Mouse (Mus musculus): ENCODE results near the gene Atg14. TPM values are rescaled to one million over a fixed set of nuclear protein-coding genes. Genes with fewer than 3 reads are reported as not detected.

The Atg14 gene
- polyA plus RNA-seq, 1 experiment from 2014 or later: 12.3 TPM

DNA sequence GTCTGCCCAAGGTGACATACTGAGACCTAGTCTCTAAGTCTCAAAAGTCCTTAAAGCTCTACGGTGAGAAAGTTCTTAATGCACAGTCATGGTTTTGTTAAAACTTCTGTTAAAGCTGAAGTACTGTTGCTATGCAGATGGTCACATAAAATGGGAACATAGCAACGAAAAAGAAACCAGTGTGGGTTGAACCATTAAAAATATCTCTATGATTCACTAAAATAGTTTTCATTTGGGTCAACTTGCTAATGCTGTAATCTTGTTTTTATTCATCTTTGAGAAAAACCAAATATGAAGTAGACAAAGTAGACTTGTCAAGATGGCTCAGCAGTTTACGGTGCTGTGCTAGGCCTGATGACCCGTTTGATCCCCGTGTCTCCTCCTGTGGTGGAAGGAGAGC, 63.8 kb downstream of the Atg14 start:
- peaks cover 19% of the 10 kb centered on the region for H3K4me1 ChIP-seq (replicated peaks)
- H3K36me3 ChIP-seq: peaks cover 10% of the 10 kb centered on the region
- H3K27ac ChIP-seq (ENCODE audit: poor library complexity, severe bottlenecking): no peak overlapping the region
- H3K4me3 ChIP-seq: no peak overlapping the region
- no peak for ATAC-seq (ENCODE audit: insufficient number of reproducible peaks, low FRiP score)
- H3K4me2 ChIP-seq: no peak overlapping the region
- H3K9ac ChIP-seq: no peak overlapping the region
- H3K9me3 ChIP-seq (replicated peaks): no peaks in the 10 kb centered on the region
- no peaks in the 10 kb centered on the region for H3K27me3 ChIP-seq (replicated peaks)
- WGBS: 92% methylated on average over 5 of the region's 5 CpGs

DNA sequence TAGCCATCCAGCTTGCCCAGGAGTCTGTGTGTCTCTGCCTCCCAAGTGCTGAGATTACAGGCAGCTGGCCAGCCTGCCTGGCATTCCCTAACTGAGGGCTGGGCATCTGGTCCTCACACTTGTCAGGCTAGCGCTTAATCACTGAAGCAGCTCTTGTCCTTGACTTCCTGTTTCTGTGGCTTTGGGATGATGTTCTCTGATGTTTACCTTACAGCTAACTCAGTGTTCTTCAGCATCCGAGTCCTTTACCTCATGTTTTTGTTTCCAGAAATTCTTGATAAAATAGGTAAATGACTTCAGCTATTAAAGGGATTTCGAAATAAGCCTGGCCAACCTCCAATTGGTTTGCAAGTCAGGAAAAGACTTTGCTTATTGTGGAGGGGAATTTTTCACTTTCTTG, 66.4 kb downstream of the Atg14 start:
- peaks cover 19% of the 10 kb centered on the region for H3K4me1 ChIP-seq (replicated peaks)
- no peak overlapping the region for H3K9ac ChIP-seq
- 66% methylated on average over 3 of the region's 3 CpGs for WGBS
- H3K27ac ChIP-seq (ENCODE audit: poor library complexity, severe bottlenecking): no peak overlapping the region
- ATAC-seq (ENCODE audit: insufficient number of reproducible peaks, low FRiP score): 0 out of 2 replicates have a peak, but pooled peaks have one; percentile 25
- peaks cover 10% of the 10 kb centered on the region for H3K36me3 ChIP-seq
- H3K4me3 ChIP-seq: no peak overlapping the region
- no peaks in the 10 kb centered on the region for H3K27me3 ChIP-seq (replicated peaks)
- no peak overlapping the region for H3K4me2 ChIP-seq
- H3K9me3 ChIP-seq (replicated peaks): no peaks in the 10 kb centered on the region

DNA sequence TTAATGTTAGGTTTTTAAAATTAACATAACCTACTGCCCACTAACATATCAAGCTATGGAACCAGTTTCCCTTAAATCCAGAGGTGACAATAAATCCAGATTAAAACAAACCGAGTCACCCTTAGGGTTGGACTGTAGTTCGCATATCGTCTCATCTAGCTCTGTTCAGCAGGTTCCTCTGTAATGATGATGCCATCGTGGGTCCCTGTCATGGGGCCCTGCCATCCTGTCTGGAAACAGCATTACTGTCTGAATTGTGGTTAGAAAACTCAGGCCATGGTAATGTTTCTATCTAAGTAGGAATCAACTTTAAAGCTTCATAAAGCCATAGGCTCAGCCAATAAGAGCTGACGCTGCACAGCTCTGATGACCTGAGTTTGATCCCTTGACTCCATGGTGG, 71.8 kb downstream of the Atg14 start:
- H3K4me3 ChIP-seq: no peak overlapping the region
- peaks cover 15% of the 10 kb centered on the region for H3K4me1 ChIP-seq (replicated peaks)
- no peaks in the 10 kb centered on the region for H3K36me3 ChIP-seq
- no peak overlapping the region for H3K4me2 ChIP-seq
- WGBS: 74% methylated on average over 5 of the region's 5 CpGs
- H3K9ac ChIP-seq: no peak overlapping the region
- H3K27me3 ChIP-seq (replicated peaks): no peaks in the 10 kb centered on the region
- no peak overlapping the region for H3K27ac ChIP-seq (ENCODE audit: poor library complexity, severe bottlenecking)
- ATAC-seq (ENCODE audit: insufficient number of reproducible peaks, low FRiP score): no peak
- H3K9me3 ChIP-seq (replicated peaks): no peaks in the 10 kb centered on the region

DNA sequence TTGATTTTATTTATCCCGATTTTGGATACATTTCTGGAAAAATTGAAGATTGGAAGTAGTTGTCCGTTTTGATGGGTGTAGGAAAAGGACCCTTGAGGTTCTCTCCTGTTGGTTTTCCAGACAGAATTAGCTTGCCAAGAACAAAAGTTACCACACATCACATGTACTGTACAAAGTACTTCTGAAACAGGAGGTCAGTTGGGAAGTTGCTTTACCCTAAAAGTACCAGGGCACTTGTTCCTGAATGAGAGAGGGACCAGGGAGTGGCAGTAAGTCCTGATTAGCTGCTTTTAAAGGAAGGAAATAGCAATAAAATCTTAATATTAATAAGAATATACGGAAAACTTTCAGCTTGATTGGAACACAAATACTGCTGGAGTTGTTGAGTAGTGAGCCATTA, 73.3 kb downstream of the Atg14 start:
- no peak overlapping the region for H3K9ac ChIP-seq
- no peak for ATAC-seq (ENCODE audit: insufficient number of reproducible peaks, low FRiP score)
- 0 out of 2 replicates have a peak, but pooled peaks cover 2% of the 10 kb centered on the region for H3K36me3 ChIP-seq
- H3K27ac ChIP-seq (ENCODE audit: poor library complexity, severe bottlenecking): no peak overlapping the region
- H3K4me2 ChIP-seq: no peak overlapping the region
- no peaks in the 10 kb centered on the region for H3K27me3 ChIP-seq (replicated peaks)
- WGBS: 62% methylated on average over 3 of the region's 3 CpGs
- H3K4me3 ChIP-seq: no peak overlapping the region
- no peaks in the 10 kb centered on the region for H3K9me3 ChIP-seq (replicated peaks)
- H3K4me1 ChIP-seq (replicated peaks): peaks cover 8% of the 10 kb centered on the region

GRCm38 (mm10) chr14:47495951-47496350, 74.5 kb downstream of the Atg14 start:
- Histone ChIP-seq H3K4me3 (no peak overlapping the region), H3K36me3 (0 out of 2 replicates have a peak, but pooled peaks cover 2% of the 10 kb centered on the region), H3K27ac (ENCODE audit: poor library complexity, severe bottlenecking) (no peak overlapping the region), H3K9ac (no peak overlapping the region), H3K9me3 (replicated peaks) (no peaks in the 10 kb centered on the region), H3K4me1 (replicated peaks) (peaks cover 8% of the 10 kb centered on the region), H3K4me2 (no peak overlapping the region), H3K27me3 (replicated peaks) (no peaks in the 10 kb centered on the region)
- 94% methylated on average over 3 of the region's 3 CpGs for WGBS
- no peak for ATAC-seq (ENCODE audit: insufficient number of reproducible peaks, low FRiP score)

- Histone ChIP-seq H3K9ac (no peak overlapping the region), H3K9me3 (replicated peaks) (no peaks in the 10 kb centered on the region), H3K4me2 (no peak overlapping the region), H3K4me1 (replicated peaks) (peaks cover 18% of the 10 kb centered on the region), H3K27ac (ENCODE audit: poor library complexity, severe bottlenecking) (no peak overlapping the region), H3K27me3 (replicated peaks) (no peaks in the 10 kb centered on the region), H3K4me3 (no peak overlapping the region), H3K36me3 (0 out of 2 replicates have a peak, but pooled peaks cover 2% of the 10 kb centered on the region)
- WGBS: 72% methylated on average over 2 of the region's 2 CpGs
- ATAC-seq (ENCODE audit: insufficient number of reproducible peaks, low FRiP score): no peak
Observed at GRCm38 (mm10) chr14:47493592-47494361, 76.7 kb downstream of the Atg14 start.

Other genes with a start within 250 kb of the Atg14 start
- 1.7 and 1.9 TPM in 2 replicates for gene Lgals3, start 202.9 kb downstream of the Atg14 start, polyA plus RNA-seq (2016; fragmentation: Nextera tagmentation; extraction: Ambion mirVana)
- 45.7 and 51.8 TPM in 2 replicates for gene Dlgap5, start 152.2 kb downstream of the Atg14 start, polyA plus RNA-seq (2016; fragmentation: Nextera tagmentation; extraction: Ambion mirVana)
- gene Fbxo34, start 120.2 kb downstream of the Atg14 start, polyA plus RNA-seq (2016; fragmentation: Nextera tagmentation; extraction: Ambion mirVana): 24.0 and 24.8 TPM in 2 replicates
- gene Ktn1, start 77.8 kb upstream of the Atg14 start, polyA plus RNA-seq (2016; fragmentation: Nextera tagmentation; extraction: Ambion mirVana): 93.5 and 102 TPM in 2 replicates

All from heart, embryonic 12.5 days (tissue).